Mouse (Mus musculus) adrenal gland, postnatal 4 days (tissue): ENCODE measurements around the gene Ttk. TPM values are rescaled to one million over a fixed set of nuclear protein-coding genes. Genes with fewer than 3 reads are reported as not detected.

ENCODE experiments used
- DNase-seq, 2 experiments: peaks; one replicate each; pipeline ENCODE4 v3.0.0; 2021 to 2022; ENCODE audit warnings: low spot score in 2 of 2, mixed read lengths in 2 of 2
- long read RNA-seq, 2 experiments: library from polyadenylated mRNA; stranded (forward); transcript quantifications; one replicate each; pipeline ENCODE4 v2.0.0; 2021
- total RNA-seq, 2 experiments: library from RNA; stranded (reverse); gene quantifications; 2 replicates each; pipeline ENCODE4 v1.2.3; 2021

Gene Ttk
- 10 to 100 TPM; 13.3 to 13.5 TPM for total RNA-seq
- long read RNA-seq, experiment 1, partial matches to known transcripts, result 1 of 5 reads
- long read RNA-seq, experiment 1, other reads (novel, unspliced or antisense), result 1 of 5 reads
- long read RNA-seq, experiment 2, partial matches to known transcripts, result 1 of 6 reads
- long read RNA-seq, experiment 2, other reads (novel, unspliced or antisense), result 3 of 6 reads

DNA sequence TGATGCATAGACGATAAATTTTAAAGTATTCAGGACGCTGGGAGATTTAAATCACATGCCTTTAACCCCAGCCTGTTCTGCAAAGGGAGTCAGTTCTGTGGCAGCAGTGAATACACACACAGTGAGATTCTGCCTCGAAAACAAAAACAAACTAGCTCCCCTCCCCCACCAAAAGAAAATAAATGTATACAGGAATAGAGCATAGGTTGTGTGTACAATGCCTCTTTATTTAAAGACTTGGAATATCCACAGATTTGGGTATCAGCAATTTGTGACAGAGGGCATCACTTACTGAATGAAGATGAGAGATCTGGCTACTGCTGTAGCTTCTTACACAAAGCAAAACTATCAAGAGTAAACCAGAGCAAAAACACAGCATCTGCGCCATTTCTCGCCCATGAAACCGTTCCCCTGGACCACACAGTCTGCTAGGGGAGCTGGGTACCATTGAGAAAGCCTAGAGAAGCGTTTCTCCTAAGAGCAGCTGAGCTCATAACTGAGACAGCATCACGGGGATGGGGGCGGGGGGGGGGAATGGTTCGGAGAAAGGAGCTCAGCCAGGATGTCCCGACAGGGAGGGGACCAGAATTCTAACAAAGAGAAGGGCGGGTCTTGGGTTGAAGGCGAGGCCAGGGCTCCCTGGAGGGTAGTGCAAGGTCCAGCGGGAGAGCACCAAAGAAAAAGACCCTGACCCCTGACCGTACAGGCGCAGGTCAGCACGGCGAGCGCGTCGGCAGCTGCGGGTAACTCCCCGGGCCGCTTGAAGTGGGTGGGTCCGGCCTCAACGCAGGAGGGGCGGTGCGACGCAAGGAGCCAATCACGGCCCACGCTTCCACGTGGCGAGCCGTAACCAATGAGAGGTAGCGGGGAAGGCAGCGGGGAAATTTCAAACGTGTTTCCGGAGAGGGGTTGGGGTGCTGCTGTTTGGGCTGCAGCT lies at the start of gene Ttk:
Gene Ttk (plus strand): TSS at position 879 of the 937 bp plus-strand sequence.
- peak; percentile 84 to 87 for DNase-seq

DNA sequence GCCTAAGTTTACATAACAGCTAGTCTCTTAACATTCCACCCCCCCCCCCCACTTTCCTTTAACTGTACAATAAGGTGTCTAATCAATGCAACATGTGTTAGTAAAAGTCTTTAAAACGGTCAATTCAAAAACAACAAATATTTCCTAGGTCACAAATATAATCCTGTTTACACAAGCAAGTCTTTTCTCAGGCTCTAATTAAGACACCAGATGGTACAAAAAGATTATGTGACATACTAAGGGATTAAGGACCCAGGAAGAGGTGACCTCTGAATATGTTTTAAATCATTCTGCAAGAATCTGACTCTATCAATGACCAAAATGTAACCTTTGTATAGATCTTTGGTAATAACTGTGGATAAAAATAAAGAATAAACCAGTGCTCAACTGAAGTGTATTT lies 49.0 kb upstream of the Ttk start:
- DNase-seq, result no peak

DNA sequence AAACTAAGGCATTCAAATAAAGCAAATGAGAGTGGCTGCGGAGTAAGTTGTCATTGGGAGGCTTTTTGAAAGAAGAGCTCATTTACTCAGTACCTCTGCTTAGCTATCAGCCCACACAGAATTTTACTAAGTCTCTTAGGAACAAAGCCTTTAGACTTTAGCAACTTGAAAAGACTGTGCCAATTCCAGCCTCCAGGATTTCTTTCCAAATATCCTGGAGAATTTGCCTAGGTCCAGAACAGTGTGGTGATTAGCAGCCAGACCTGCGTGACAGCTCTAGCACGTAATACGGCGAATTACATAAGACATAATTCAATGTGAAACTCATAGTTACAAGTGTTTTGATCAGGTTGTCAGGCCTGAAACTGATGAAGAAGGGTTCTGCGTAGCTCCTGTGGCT lies 45.2 kb upstream of the Ttk start:
- no peak for DNase-seq

DNA sequence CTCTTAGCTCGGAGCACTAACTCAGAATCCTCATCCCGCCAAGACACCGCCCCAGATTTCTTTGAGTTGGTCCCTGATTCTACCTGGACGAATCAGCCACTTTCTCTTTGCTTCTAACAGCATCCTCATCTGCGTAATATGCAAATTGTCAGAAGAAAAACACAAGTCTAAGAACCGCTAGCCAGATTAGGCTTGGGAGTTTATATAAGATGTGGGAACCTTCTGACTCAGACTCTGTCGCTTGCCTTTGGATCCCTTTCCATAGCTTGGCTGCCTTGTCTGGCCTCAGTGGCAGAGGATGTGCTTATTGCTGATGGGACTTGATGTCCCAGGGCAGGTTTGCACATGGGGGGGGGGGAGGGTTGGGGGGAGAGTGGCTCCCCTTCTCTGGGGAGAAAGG lies 37.6 kb upstream of the Ttk start:
- DNase-seq, result no peak

DNA sequence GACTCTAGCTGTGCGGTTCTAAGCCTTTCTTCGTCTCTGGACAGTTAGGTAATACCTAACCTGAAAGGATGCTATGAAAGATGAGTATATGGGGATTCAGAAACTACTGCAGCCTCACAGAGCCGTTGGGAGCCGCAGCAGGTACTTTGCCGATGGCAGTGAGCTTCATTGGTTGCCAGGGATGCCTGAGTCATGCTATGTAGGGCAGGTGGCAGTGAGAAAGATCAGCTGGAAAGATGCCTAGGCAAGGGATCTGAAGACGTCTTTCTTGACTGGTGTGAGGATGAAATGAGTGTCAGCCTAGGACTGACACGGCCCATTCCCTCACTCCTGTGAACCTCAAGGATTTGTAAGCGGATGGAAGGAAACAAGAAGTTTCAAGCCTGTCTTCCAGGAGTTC lies 36.6 kb upstream of the Ttk start:
- no peak for DNase-seq

DNA sequence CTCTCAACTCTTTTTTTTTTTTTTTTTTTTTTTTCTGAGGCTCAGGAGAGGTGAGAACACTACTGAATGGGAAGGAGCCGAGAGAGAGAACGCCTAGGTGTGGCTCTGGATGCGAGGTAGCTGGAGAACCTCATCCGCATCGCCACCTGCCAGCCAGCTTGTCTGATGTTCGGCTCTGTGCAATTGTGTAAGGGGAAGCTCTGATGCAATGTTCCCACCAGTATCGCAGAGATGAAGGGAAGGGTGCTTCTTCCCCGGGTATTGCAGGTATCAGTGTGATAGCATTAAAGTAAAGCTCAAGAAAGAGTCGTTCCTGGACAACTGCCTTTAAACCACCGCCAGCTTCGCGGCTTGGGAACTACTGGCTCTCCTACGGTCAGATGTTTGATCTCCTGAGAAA lies 30.1 kb upstream of the Ttk start:
- no peak for DNase-seq

DNA sequence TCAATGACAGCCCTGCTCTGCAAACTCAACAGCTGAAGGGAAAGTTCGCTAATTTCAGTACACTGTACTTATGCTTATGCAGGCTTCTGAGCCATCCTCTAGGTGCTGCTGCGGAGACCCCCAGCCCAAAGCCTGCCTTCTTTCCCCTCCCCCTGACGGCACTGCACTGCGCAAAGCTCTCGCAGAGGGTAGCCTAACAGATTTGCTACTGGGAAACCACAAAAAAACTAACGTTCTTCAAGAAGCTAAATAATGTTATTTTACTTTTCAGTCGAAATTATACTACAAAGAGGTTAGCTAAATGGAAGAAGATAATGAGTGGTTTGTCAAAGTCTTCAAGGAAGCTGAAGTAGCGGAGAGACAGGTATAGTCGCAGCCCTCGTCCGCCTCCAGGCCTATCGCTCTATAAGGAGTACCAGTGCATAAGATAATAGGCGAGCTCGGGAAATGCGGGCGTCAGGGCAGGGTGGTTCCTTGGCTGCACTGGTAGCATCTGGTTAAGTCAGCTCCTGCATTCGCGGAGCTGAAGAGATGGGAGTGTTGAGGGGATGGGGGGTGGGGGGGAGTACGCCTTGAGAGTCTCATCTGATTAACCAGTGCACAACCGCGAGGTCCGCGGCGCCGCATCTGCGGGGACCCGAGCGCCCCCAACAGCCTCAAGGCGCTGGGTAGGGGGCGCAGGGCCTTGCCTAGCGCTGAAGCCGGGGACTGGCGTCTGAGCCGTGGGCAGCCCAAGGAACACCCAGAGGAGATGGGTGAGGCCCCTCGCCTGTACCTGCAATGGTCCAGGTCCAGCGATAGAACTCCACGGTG lies 29.1 kb upstream of the Ttk start:
- no peak for DNase-seq

DNA sequence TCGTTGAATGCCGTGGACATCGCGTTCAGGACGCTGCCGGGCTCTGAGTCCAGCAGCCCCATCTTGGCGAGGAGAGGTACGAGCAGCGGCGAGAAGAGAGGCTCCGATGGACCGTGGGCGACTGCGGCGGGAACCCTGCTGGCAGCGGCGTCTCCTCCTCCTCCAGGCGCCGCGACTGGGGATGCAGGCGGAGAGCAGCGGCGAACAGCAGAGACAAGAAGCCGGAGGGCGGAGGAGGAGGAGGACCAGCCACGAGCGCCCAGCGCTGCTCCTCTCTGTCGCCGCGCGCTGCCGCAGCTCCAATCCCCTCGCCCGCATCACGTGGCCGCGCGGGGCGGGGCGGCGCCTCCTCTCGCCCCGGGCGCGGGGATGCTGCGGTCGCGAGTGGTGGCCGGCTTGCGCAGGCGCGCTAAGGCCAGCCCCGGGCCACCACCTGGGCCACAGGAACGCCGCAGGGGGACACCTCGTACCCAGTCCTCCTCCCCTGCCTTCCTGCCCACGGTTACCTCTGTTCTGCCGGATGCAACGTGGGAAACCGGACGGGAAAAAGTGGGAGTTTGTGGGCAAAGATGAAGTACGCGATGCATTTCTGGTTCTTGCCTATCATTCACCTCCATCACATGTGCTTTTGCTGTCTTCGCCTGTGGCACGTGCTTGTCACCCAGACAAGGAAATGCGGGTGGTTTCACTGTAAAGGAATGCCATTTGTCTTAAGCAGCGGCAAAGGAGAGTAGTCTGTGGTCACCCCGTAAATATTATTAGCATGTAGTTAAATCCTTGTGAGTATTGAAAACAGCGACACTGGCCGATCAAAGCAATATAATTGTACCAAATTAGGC lies 28.3 kb upstream of the Ttk start, which contains the start of gene Elovl4:
Gene Elovl4 (minus strand): TSS at position 301 of the 839 bp plus-strand sequence.
- peak; percentile 8 to 11 for DNase-seq

DNA sequence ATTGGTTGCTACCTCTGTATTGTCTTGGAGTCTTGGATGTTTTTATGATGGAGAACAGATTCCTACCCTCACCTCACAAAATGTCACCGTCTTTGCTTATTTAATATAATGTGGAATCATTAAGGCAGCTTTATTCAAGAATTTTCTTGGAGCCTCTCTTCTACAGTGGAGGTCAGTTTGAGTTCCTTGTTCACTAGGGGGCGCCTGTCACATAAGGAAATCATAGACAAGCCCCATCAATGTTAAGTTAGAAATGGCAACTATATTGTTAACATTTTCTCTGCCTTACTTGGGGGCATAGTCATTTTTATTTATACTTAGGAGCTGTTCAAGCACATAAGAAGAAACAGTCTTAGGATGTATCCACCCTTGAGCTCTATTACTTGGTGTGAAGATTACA lies 26.9 kb upstream of the Ttk start:
- no peak for DNase-seq

DNA sequence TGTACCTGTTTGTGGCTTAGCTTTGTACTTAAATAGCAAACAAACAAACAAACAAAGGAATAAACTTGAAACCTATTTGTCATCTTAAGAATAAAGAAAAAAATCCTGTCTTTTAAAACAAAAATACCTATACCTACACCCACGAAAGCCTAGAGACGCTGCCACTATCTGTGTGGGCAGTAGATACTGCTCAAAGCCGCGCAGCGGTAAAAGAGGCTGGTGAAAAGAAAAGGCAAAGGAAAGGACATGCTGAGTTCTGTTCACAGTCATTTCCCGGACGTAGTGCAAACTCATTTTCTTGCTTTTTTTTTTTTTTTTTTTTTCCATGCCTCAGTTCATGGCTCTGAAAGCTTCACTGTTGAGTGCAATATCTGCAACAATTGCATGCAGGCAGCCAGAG lies 15.3 kb upstream of the Ttk start:
- no peak for DNase-seq

DNA sequence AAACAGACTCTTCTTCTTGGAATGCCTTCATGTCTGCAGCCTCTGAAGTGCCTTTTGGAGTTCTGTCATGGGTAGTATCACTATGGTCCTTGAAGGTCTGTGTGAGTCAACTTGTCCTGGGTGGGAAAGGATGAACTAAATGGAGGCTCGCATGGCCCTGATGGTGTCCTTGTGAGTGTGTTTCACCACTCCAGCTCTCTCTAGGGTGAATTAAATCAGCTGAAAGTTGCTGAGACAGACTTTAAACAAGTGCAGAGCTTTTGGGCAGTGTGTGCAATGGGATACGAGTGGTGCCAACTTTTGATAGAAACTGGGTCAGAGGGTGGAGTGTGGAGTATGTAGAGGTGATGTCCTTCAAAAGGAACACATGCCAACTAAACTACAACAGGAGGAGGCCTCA lies 13.5 kb upstream of the Ttk start:
- peak in 1 of 2 experiments; percentile 8 for DNase-seq

DNA sequence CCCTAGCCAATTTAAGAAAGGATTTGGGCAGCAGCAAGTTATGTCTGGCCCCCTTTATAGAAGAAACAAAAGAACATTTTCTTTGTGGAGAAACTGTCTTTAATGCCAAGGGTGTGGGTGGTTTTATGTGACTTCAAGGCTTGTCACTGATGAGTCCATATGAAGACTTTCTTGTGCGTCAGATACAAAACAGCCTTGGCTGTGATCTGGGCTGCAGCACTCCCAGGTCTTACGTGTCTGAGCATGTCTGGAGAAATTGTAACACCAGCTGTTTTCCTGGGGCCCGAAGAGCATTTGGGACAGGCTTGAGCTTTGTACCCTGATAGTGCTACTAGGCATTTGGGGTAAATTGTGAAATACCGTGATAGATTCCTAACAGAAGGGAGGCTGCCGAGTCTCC lies 11.6 kb upstream of the Ttk start:
- DNase-seq, result no peak

DNA sequence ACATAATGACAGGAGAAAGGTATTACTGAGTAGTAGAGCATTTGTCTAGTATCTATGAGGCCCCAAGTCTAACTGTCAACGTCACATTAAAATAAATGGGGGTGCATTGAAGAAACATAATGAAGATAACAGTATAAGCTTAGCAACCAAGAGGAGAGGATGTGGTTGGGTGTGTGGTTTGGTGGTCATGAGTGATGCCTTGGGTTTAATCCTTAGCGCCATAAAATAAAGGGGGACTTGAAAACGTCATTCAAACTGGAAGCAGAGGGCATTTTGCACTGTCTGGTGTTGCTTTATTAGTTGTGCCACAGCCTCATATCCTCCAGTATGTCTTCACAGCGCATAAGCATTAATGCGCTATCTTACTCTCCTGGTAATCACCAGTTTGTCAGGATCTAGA lies 4.6 kb upstream of the Ttk start:
- DNase-seq, result no peak

DNA sequence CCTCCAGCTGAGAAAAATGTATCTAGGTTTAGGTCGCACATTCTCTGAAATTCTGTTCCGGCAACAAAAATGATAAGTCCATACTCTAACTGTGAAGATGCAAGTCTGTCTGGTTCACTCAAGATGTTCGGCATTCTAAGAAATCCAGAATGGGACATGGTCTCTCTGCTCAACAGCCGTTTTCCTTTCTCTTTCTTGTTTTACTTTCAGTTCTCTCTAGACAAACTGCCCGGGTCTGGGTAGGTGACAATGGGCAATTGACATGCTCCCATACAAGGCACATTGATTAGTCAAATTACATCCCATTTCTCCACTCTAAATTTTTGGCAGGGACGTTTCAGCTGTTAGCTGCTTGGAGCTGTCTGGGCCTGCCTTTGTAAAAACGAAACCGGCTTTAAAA lies 3.3 kb upstream of the Ttk start:
- no peak for DNase-seq

DNA sequence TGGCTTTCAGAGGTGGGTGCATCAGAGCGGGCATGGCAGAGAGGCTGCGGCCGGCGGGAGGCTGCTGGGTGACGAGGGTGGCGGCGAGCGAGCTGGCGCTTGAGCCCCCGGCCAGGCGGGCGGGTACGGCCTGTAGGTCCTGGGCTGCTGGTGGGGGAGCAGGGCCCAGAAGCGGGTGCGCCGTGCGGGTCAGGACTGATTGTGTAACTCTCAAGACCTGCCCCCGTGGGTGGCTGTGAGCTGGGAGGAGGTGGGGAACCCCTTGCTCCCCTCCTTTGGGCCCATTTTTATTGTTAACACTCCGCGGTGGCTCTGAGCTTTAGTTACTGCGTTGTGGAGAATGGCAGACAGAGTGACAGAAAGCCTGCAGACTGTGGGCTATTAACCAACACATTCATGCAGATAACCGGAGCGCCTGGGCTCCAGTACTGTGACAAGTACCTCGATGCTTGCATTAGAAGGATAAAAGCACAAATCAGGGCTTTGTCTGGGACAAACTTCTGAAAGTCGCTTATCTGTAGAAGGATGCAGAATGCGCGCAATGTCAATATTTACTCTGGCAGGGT lies 342 bp downstream of the Ttk start:
- DNase-seq, result no peak

DNA sequence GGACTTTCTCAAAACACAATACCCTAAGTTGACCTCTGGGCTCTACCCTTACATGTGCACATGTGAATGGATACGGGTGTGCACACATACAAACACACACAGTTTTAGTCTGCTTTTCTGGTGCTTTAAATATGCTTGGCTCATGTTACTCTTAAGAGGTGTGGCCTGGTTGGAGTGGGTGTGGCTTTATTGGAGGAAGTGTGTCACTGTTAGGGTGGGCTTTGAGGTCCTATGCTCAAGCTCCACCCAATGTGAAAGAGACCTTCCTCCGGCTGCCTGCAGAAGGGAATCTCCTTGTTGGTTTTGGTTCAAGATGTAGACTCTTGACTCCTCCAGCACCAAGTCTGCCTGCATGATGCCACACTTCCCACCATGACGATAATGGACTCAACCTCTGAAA lies 18.0 kb downstream of the Ttk start:
- DNase-seq, result no peak

DNA sequence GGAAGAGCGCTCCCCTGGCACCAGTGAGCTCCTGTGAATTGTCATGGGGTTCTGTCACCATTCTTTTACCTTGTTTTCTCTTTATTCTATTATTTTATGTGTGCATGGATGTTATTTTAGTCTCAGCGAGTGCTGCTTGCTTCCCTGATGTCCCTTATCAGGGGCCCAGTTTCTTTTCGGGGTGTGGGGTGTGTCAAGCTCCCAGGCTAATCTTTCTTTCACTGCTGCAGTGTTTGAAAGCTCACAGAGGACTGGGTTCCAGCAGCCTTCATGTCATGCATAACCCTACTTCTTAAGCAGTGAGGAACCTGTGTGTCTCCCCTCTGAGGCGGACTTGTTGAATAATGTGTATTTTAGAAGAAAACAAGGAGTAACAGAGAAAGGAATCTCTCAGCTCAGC lies 30.7 kb downstream of the Ttk start:
- no peak for DNase-seq

DNA sequence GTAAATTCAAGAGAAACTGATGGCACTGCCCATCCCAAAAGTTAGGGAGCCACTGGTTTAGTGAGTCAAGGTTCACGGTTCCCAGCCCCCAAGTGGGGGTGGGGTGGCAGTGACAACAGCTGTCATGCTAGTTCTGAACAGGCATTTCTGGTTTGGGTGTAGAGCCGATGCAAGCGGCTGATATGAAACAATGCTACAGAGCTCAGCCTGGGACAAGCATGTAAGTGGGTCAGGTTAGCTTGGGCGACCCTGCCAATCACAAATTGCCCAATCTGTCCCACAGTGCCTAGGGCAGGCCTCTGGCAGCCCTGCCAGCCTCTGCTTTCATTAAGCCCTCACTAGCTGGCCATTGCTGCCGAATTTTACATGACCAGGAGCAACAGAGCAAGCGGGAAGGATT lies 47.7 kb downstream of the Ttk start:
- DNase-seq, result no peak

DNA sequence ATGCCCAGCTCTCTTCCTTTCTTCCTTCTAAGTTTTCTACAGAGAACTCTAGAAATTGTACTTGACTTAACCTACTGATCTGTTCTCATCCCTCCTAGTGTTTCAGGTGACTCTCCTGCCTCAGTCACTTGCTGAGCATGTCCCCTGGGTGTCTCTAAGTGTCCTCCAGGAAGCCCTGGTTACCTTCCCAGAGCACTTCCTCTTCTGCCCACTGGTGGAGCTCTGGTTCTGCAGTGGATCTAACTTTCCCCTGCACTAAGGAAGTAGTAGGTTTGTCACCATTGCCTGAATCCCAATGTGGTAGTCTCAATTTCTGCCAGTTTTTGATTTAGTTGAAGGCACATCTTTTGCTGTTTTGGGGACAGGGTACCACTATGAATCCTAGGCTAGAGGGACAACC lies 51.7 kb downstream of the Ttk start:
- DNase-seq, result no peak

DNA sequence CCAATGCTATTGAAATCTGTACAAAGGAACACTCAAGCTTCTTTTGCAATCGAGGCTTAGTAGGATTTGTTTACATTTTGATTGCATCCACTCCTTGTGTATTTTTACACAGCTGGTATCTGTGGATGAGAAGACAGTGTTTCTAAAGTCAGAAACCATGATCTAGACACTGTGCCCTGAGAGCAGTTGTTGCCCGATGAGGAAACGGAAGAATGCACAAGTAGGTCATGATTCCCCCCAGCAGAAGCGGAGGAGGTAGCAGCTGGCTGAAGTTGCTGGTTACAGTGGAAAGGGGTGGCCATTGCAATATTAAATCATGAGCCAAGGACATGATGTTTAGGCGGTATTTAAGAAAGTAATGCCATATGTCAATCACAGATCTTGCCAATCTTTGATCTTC lies 53.7 kb downstream of the Ttk start:
- no peak for DNase-seq

DNA sequence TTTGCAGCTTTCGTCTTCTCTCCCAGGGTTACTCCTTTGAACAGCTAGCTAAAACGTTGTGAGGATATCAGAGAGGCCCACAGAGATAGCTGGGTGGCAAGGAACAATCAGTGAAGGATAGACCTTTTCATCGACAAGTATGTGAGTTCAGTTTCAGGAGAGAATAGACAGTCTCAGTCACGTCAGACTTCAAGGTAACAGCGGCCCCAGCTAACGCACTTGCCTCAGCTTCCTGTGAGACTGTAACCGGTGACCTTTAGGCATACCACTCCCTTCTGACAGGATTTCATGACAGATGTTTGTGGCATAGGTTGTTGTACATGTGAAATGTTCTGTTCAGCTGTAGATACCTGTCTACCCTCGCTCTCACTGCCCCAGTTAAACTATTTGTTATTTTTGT lies 58.6 kb downstream of the Ttk start:
- no peak for DNase-seq
